Mouse (Mus musculus) lung, postnatal 0 days (tissue): Measurements from ENCODE around the gene Thap12. TPM values are rescaled to one million over a fixed set of nuclear protein-coding genes. Genes with fewer than 3 reads are reported as not detected.
A peak's percentile ranks its signal among the peaks of the same experiment; 100 is the strongest.

Experiments used
- ATAC-seq: fragments of 200-750 bp; cut with Nextera tagmentation; 2 replicates; pipeline ENCODE4 v1.8.0; 2017; ENCODE audit warnings: moderate library complexity
- DNase-seq: peaks from one replicate; pipeline ENCODE4 v3.0.0-alpha.2; 2016; ENCODE audit warnings: low spot score
- H3K27ac ChIP-seq: fragments of 300-500 bp; sonication (generic); 2 replicates; pipeline ENCODE4 v1.5.1; 2014; ENCODE audit warnings: antibody characterized with exemption, mild to moderate bottlenecking, low read length, mixed read lengths
- H3K27me3 ChIP-seq: fragments of 300-500 bp; sonication (generic); replicated peaks from 2 replicates; pipeline ENCODE4 v1.6.1; 2014; ENCODE audit warnings: low read length, mixed read lengths; ENCODE audit not compliant: insufficient read depth
- H3K36me3 ChIP-seq: fragments of 300-500 bp; sonication (generic); 2 replicates; pipeline ENCODE4 v1.6.1; 2014; ENCODE audit warnings: low read length, mixed read lengths; ENCODE audit not compliant: insufficient read depth
- H3K4me1 ChIP-seq: fragments of 300-500 bp; sonication (generic); 2 replicates; pipeline ENCODE4 v1.6.1; 2014; ENCODE audit warnings: antibody characterized with exemption, low read depth, low read length, mixed read lengths; ENCODE audit not compliant: insufficient read depth
- H3K4me2 ChIP-seq: fragments of 300-500 bp; sonication (generic); replicated peaks from 2 replicates; pipeline ENCODE4 v1.6.1; 2014; ENCODE audit warnings: low read depth, mild to moderate bottlenecking, low read length, moderate library complexity, mixed read lengths
- H3K4me3 ChIP-seq: fragments of 300-500 bp; sonication (generic); 2 replicates; pipeline ENCODE4 v1.5.1; 2014; ENCODE audit warnings: low read depth, low read length
- H3K9ac ChIP-seq: fragments of 300-500 bp; sonication (generic); replicated peaks from 2 replicates; pipeline ENCODE4 v1.6.1; 2014; ENCODE audit warnings: low read depth, mild to moderate bottlenecking
- H3K9me3 ChIP-seq: fragments of 300-500 bp; sonication (generic); 2 replicates; pipeline ENCODE4 v1.6.1; 2016; ENCODE audit warnings: low read length, mixed read lengths
- CTCF ChIP-seq: IDR thresholded peaks from 2 replicates; pipeline ENCODE4 v1.5.1; 2016; ENCODE audit warnings: antibody characterized with exemption, mild to moderate bottlenecking
- EP300 ChIP-seq: IDR thresholded peaks from 2 replicates; pipeline ENCODE4 v1.6.1; 2016; ENCODE audit warnings: antibody characterized with exemption, mild to moderate bottlenecking, control low read depth
- whole genome bisulfite sequencing: fragments of 180-500 bp; shearing (Covaris S2); extraction: QIAGEN DNeasy Blood & Tissue Kit; methylation state at CpG from one replicate; pipeline ENCODE4 v1.1.7; 2014; 5-methylcytosine and 5-hydroxymethylcytosine counted together
- polyA plus RNA-seq: library from polyadenylated mRNA; unstranded; fragments of >200 nt; fragmentation: Nextera tagmentation; extraction: Ambion mirVana; gene quantifications from 2 replicates; pipeline ENCODE4 v1.2.1, GENCODE M21; 2015

The Thap12 gene
- polyA plus RNA-seq, 1 experiment from 2014 or later = 34.2 TPM

GRCm38 (mm10) chr7:98703365-98703881, 520 bp downstream of the Thap12 start:
- H3K27ac ChIP-seq = peak overlapping the region; percentile 93
- H3K36me3 ChIP-seq = no peaks in the 10 kb centered on the region
- TF ChIP-seq EP300 (no peak), CTCF (no peak)
- WGBS = under 1% methylated on average over 32 of the region's 38 CpGs
- H3K4me2 ChIP-seq = peak overlapping the region; percentile 78
- no peaks in the 10 kb centered on the region for H3K9me3 ChIP-seq
- ATAC-seq (no peak), DNase-seq (peak; percentile 66)
- H3K4me1 ChIP-seq = peaks cover 9% of the 10 kb centered on the region; the same call in 1 of the 2 replicates
- H3K4me3 ChIP-seq = peak overlapping the region; percentile 90
- no peaks in the 10 kb centered on the region for H3K27me3 ChIP-seq
- H3K9ac ChIP-seq = peak overlapping the region; percentile 96

GRCm38 (mm10) chr7:98704276-98704675, 1.4 kb downstream of the Thap12 start:
- Histone ChIP-seq H3K27ac (no peak overlapping the region), H3K4me3 (no peak overlapping the region), H3K9me3 (no peaks in the 10 kb centered on the region), H3K4me2 (peak overlapping the region; percentile 78), H3K27me3 (no peaks in the 10 kb centered on the region), H3K4me1 (peaks cover 9% of the 10 kb centered on the region; the same call in 1 of the 2 replicates), H3K9ac (peak overlapping the region; percentile 96), H3K36me3 (no peaks in the 10 kb centered on the region)
- TF ChIP-seq EP300 = no peak
- no peak for TF ChIP-seq CTCF
- no peak for ATAC-seq
- no peak for DNase-seq
- 39% methylated on average over 5 of the region's 5 CpGs for WGBS

- ATAC-seq (no peak), DNase-seq (no peak)
- no peak overlapping the region for H3K4me3 ChIP-seq
- no peak overlapping the region for H3K27ac ChIP-seq
- H3K9me3 ChIP-seq = no peaks in the 10 kb centered on the region
- H3K27me3 ChIP-seq = no peaks in the 10 kb centered on the region
- no peaks in the 10 kb centered on the region for H3K4me1 ChIP-seq
- H3K9ac ChIP-seq = no peak overlapping the region
- 87% methylated on average over 3 of the region's 3 CpGs for WGBS
- no peak for TF ChIP-seq EP300
- peaks cover 34% of the 10 kb centered on the region for H3K36me3 ChIP-seq
- no peak overlapping the region for H3K4me2 ChIP-seq
Observed at GRCm38 (mm10) chr7:98713661-98714060, 10.8 kb downstream of the Thap12 start.

- WGBS = 63% methylated on average over 3 of the region's 3 CpGs
- no peak for ATAC-seq
- H3K9ac ChIP-seq = no peak overlapping the region
Observed at GRCm38 (mm10) chr7:98717438-98717837, 14.5 kb downstream of the Thap12 start.

GRCm38 (mm10) chr7:98719761-98720160, 16.9 kb downstream of the Thap12 start:
- no peaks in the 10 kb centered on the region for H3K9me3 ChIP-seq
- TF ChIP-seq CTCF (no peak), EP300 (no peak)
- ATAC-seq = no peak
- no peak overlapping the region for H3K27ac ChIP-seq
- no peak for DNase-seq
- no peaks in the 10 kb centered on the region for H3K27me3 ChIP-seq
- 80% methylated on average over 3 of the region's 3 CpGs for WGBS
- no peaks in the 10 kb centered on the region for H3K4me1 ChIP-seq
- H3K4me3 ChIP-seq = no peak overlapping the region
- no peak overlapping the region for H3K9ac ChIP-seq
- peaks cover 18% of the 10 kb centered on the region; the same call in 1 of the 2 replicates for H3K36me3 ChIP-seq
- H3K4me2 ChIP-seq = no peak overlapping the region

More at GRCm38 (mm10) chr7:98717438-98717837, 14.5 kb downstream of the Thap12 start:
- Histone ChIP-seq H3K27ac (no peak overlapping the region), H3K4me3 (no peak overlapping the region), H3K36me3 (peaks cover 31% of the 10 kb centered on the region), H3K4me1 (no peaks in the 10 kb centered on the region), H3K27me3 (no peaks in the 10 kb centered on the region), H3K9me3 (no peaks in the 10 kb centered on the region), H3K4me2 (no peak overlapping the region)
- no peak for DNase-seq
- TF ChIP-seq EP300 (no peak), CTCF (no peak)

GRCm38 (mm10) chr7:98720731-98721130, 17.8 kb downstream of the Thap12 start:
- H3K9ac ChIP-seq = no peak overlapping the region
- no peak overlapping the region for H3K27ac ChIP-seq
- TF ChIP-seq CTCF = no peak
- TF ChIP-seq EP300 = no peak
- no peaks in the 10 kb centered on the region for H3K9me3 ChIP-seq
- ATAC-seq = no peak
- no peaks in the 10 kb centered on the region for H3K4me1 ChIP-seq
- H3K4me2 ChIP-seq = no peak overlapping the region
- peaks cover 8% of the 10 kb centered on the region; the same call in 1 of the 2 replicates for H3K36me3 ChIP-seq
- no peak overlapping the region for H3K4me3 ChIP-seq
- no peak for DNase-seq
- 51% methylated on average over 3 of the region's 3 CpGs for WGBS
- no peaks in the 10 kb centered on the region for H3K27me3 ChIP-seq
